Mouse (Mus musculus): ENCODE data around the gene D430041D05Rik. TPM values are rescaled to one million over a fixed set of nuclear protein-coding genes. Genes with fewer than 3 reads are reported as not detected.

Gene D430041D05Rik
- polyA plus RNA-seq, 1 experiment from 2014 or later, result 0.18 TPM

DNA sequence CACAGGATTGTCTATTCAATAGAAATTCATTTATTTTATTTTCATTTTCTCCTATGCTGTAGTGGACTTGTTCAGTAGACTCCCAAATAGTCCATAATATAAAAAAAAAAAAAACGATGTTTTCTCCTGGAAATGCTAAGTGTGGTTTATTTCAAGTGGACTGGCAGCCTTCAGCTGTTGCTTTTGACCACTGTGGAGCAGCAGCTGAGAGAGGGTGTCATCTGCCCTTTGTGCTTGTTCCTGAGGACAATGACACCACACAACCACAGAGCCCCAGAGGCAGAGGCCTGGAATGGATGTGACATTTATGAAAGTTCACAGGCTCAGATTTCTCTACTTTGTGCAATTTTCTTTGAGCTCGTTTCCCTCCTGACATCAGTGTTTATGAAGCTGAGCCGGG is 124.0 kb downstream of the D430041D05Rik start:
- H3K4me1 ChIP-seq (ENCODE audit: control insufficient read depth, insufficient read depth, low read length), result no peaks in the 10 kb centered on the region
- WGBS, result 67% methylated on average over 3 of the region's 3 CpGs
- ATAC-seq (ENCODE audit: insufficient read depth, low FRiP score), result no peak

DNA sequence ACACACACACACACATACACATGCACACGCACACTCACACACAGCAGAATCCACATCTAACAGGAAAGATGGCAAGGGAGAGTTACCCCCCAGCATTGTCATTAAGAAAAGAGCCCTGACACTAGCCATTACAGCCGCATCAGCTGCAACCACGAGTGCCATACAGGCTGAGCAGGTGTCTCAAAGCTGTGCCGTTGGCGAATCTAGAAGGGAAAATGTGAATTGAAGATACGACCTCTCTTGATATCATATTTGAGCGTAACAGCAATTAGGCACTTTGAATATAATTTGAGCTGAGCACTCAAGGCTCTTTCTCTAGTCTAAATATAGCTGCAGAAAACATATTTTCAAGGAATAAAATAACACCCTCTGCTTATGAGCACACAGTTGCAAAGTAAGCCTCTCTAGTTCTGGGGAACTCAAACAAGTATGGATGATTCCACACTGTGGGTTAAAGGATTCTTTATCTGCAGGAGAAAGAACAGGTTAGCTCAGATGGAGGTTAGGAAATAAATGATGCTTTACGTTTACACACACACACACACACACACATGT is 127.3 kb downstream of the D430041D05Rik start:
- WGBS, result 92% methylated on average over 8 of the region's 8 CpGs
- H3K4me3 ChIP-seq (replicated peaks; ENCODE audit: low read length), result no peak overlapping the region
- no peaks in the 10 kb centered on the region for H3K4me1 ChIP-seq (ENCODE audit: control insufficient read depth, insufficient read depth, low read length)
- no peaks in the 10 kb centered on the region for H3K36me3 ChIP-seq (ENCODE audit: control insufficient read depth, insufficient read depth, low read length)
- ATAC-seq (ENCODE audit: insufficient read depth, low FRiP score), result no peak
- no peak overlapping the region for H3K4me2 ChIP-seq (ENCODE audit: low read depth, low read length)
- no peak overlapping the region for H3K9ac ChIP-seq (ENCODE audit: low read length)
- H3K27ac ChIP-seq (ENCODE audit: low read length), result no peak overlapping the region
- no peaks in the 10 kb centered on the region for H3K9me3 ChIP-seq (replicated peaks; ENCODE audit: control insufficient read depth, low read length)
- no peaks in the 10 kb centered on the region for H3K27me3 ChIP-seq (ENCODE audit: control insufficient read depth, insufficient read depth, low read length)

More for the DNA sequence above, 124.0 kb downstream of the D430041D05Rik start:
- Histone ChIP-seq H3K9ac (ENCODE audit: low read length) (no peak overlapping the region), H3K27ac (ENCODE audit: low read length) (no peak overlapping the region), H3K4me2 (ENCODE audit: low read depth, low read length) (no peak overlapping the region), H3K36me3 (ENCODE audit: control insufficient read depth, insufficient read depth, low read length) (no peaks in the 10 kb centered on the region), H3K4me3 (replicated peaks; ENCODE audit: low read length) (no peak overlapping the region), H3K27me3 (ENCODE audit: control insufficient read depth, insufficient read depth, low read length) (no peaks in the 10 kb centered on the region), H3K9me3 (replicated peaks; ENCODE audit: control insufficient read depth, low read length) (no peaks in the 10 kb centered on the region)

DNA sequence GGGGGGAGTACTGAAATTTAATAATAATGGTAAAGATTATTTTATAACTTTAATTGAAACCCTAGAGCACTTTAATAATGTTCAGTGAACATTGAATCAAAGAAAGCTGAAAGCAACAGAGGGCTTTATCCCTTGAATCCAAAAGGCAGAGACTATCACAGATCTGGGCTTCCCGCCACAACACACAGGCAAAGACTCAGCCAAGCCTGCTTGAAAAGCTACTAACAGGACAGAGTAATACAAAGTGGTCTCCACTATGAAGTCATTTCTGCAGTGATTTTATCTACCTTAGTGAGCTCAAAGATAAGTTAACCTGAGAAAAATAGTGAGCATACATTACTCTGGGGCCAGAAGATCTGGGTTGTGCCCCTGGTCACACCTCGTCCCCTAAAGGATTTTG is 128.0 kb downstream of the D430041D05Rik start:
- H3K36me3 ChIP-seq (ENCODE audit: control insufficient read depth, insufficient read depth, low read length), result no peaks in the 10 kb centered on the region
- no peak overlapping the region for H3K4me3 ChIP-seq (replicated peaks; ENCODE audit: low read length)
- no peak overlapping the region for H3K27ac ChIP-seq (ENCODE audit: low read length)
- no peak overlapping the region for H3K4me2 ChIP-seq (ENCODE audit: low read depth, low read length)
- no peak overlapping the region for H3K9ac ChIP-seq (ENCODE audit: low read length)
- no peaks in the 10 kb centered on the region for H3K4me1 ChIP-seq (ENCODE audit: control insufficient read depth, insufficient read depth, low read length)
- ATAC-seq (ENCODE audit: insufficient read depth, low FRiP score), result no peak
- H3K9me3 ChIP-seq (replicated peaks; ENCODE audit: control insufficient read depth, low read length), result no peaks in the 10 kb centered on the region
- H3K27me3 ChIP-seq (ENCODE audit: control insufficient read depth, insufficient read depth, low read length), result no peaks in the 10 kb centered on the region
- WGBS, result 81% methylated on average over 2 of the region's 2 CpGs

DNA sequence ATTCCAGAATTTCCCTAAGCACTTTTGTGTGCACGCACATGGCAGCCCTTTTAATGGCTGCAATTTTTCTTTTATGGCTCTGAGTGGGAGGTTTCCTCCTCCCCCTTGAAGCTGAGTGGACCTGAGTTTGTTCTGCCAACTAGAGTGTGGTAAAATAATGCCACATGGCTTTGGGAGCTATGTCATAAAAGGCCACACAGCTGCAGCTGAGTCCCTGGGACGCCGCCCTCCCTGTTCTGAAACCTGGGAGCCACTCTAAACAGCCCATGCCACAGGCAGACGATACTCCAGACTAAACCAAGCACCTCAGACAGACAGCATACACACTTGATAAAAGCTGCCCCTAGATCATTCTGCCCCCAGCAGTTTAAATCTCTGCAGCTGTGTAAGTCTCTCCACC is 143.8 kb downstream of the D430041D05Rik start:
- Histone ChIP-seq H3K4me1 (ENCODE audit: control insufficient read depth, insufficient read depth, low read length) (no peaks in the 10 kb centered on the region), H3K9me3 (replicated peaks; ENCODE audit: control insufficient read depth, low read length) (no peaks in the 10 kb centered on the region), H3K9ac (ENCODE audit: low read length) (no peak overlapping the region), H3K27ac (ENCODE audit: low read length) (no peak overlapping the region), H3K27me3 (ENCODE audit: control insufficient read depth, insufficient read depth, low read length) (no peaks in the 10 kb centered on the region), H3K4me2 (ENCODE audit: low read depth, low read length) (no peak overlapping the region), H3K36me3 (ENCODE audit: control insufficient read depth, insufficient read depth, low read length) (no peaks in the 10 kb centered on the region), H3K4me3 (replicated peaks; ENCODE audit: low read length) (no peak overlapping the region)
- no peak for ATAC-seq (ENCODE audit: insufficient read depth, low FRiP score)
- WGBS, result 46% methylated on average over 4 of the region's 4 CpGs

DNA sequence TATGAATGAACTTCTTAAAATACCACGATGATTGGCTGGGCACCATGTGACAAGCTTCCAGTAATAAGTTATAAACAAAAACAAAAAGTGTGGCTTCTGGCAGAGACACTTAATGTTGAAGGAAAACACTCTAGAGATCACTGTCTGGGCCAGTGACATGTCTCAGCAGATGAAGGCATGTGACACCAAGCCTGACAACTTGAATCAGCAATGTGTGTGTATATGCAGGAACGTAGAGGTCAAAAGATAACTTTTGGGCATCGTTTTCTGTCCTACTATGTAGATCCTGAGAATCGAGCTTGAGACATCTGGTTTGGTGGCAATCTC is 149.1 kb downstream of the D430041D05Rik start:
- Histone ChIP-seq H3K9ac (ENCODE audit: low read length) (no peak overlapping the region), H3K4me1 (ENCODE audit: control insufficient read depth, insufficient read depth, low read length) (no peaks in the 10 kb centered on the region), H3K9me3 (replicated peaks; ENCODE audit: control insufficient read depth, low read length) (no peaks in the 10 kb centered on the region), H3K27me3 (ENCODE audit: control insufficient read depth, insufficient read depth, low read length) (no peaks in the 10 kb centered on the region), H3K36me3 (ENCODE audit: control insufficient read depth, insufficient read depth, low read length) (no peaks in the 10 kb centered on the region), H3K4me2 (ENCODE audit: low read depth, low read length) (no peak overlapping the region), H3K4me3 (replicated peaks; ENCODE audit: low read length) (no peak overlapping the region), H3K27ac (ENCODE audit: low read length) (no peak overlapping the region)
- ATAC-seq (ENCODE audit: insufficient read depth, low FRiP score), result no peak
- 82% methylated on average over 4 of the region's 4 CpGs for WGBS

DNA sequence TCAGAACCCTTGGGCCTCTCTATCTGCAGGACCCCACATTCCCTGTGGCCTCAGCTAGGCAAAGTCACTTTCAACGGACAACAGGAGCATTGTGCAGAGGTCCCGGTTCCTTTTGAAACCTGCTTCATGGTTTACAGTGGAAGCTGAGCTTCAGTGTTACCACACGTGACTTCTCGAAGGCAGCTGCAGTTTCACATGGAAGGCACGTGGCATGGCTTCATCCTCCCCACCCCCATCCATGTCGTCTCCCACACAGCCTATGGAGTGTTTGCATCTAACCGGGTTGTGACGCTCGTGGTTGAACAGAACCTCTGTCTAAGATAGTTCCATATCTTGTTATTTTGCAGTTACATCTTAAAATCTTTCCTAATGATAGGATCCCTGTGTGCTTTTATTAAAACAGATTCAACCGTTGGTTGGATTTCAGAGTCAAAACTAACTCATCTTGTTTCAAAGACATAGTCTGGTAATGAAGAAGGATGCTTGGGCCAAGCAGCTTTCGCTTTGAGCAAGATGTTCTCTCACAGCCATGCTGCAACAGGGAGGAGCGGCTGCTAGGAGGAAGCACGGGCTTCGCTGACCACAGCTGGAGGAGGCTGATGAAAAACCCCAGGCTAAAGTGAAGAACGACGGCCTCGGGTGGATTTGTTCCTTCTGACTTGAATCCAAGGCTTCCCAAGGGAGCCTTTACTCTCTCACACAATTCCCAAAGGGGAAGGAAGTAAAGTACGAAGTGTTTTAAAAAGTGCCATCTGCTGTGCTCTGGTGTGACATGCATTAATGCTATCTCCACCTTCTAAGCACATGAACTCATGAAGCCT is 149.7 kb downstream of the D430041D05Rik start:
- H3K4me1 ChIP-seq (ENCODE audit: control insufficient read depth, insufficient read depth, low read length), result no peaks in the 10 kb centered on the region
- H3K4me3 ChIP-seq (replicated peaks; ENCODE audit: low read length), result no peak overlapping the region
- no peak for ATAC-seq (ENCODE audit: insufficient read depth, low FRiP score)
- H3K4me2 ChIP-seq (ENCODE audit: low read depth, low read length), result no peak overlapping the region
- H3K27ac ChIP-seq (ENCODE audit: low read length), result no peak overlapping the region
- no peaks in the 10 kb centered on the region for H3K9me3 ChIP-seq (replicated peaks; ENCODE audit: control insufficient read depth, low read length)
- WGBS, result 71% methylated on average over 18 of the region's 18 CpGs
- H3K9ac ChIP-seq (ENCODE audit: low read length), result no peak overlapping the region
- H3K27me3 ChIP-seq (ENCODE audit: control insufficient read depth, insufficient read depth, low read length), result no peaks in the 10 kb centered on the region
- no peaks in the 10 kb centered on the region for H3K36me3 ChIP-seq (ENCODE audit: control insufficient read depth, insufficient read depth, low read length)

DNA sequence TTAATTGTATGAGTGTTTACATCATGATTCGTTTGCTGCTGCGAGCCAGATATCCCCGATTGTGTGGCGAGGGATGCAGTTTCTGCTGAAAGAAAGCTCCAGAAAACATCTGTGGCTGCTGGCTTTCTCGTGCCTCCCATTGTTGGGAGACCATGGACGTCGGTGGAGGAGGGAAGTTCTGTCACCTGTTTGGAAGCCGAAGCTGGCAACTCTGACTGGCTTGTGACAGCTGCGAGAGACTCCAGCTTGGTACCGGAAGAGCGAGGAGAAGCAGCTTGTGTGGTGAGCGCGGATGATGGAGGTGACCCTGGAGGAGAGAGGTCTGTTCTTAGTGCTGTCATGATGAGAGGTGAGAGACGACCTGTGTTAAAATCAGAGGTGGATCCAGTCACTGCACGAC is 154.2 kb downstream of the D430041D05Rik start:
- H3K4me3 ChIP-seq (replicated peaks; ENCODE audit: low read length), result no peak overlapping the region
- H3K27ac ChIP-seq (ENCODE audit: low read length), result no peak overlapping the region
- no peak overlapping the region for H3K4me2 ChIP-seq (ENCODE audit: low read depth, low read length)
- H3K9me3 ChIP-seq (replicated peaks; ENCODE audit: control insufficient read depth, low read length), result no peaks in the 10 kb centered on the region
- no peaks in the 10 kb centered on the region for H3K27me3 ChIP-seq (ENCODE audit: control insufficient read depth, insufficient read depth, low read length)
- no peak overlapping the region for H3K9ac ChIP-seq (ENCODE audit: low read length)
- no peak for ATAC-seq (ENCODE audit: insufficient read depth, low FRiP score)
- H3K4me1 ChIP-seq (ENCODE audit: control insufficient read depth, insufficient read depth, low read length), result no peaks in the 10 kb centered on the region
- H3K36me3 ChIP-seq (ENCODE audit: control insufficient read depth, insufficient read depth, low read length), result no peaks in the 10 kb centered on the region
- WGBS, result 63% methylated on average over 15 of the region's 15 CpGs

DNA sequence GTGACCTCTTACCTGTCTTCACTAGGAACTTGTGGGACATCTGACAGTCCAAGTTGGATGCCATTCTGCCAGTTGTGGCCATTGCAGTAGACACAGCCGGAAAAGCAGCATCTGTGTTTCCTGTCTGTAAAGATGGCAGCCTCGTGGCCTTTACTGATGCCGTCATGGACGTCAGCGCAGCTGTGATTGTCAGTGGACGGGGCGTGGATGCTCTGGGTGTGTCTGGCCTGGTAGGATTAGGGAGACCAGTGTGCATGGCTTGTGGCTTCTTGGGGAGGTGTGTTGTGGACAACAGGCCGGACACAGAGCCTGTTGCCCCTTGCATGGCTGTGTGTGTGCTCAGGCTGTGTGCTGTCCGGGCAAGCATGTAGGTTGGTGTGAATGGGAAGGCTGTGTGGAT is 155.9 kb downstream of the D430041D05Rik start:
- no peak overlapping the region for H3K27ac ChIP-seq (ENCODE audit: low read length)
- ATAC-seq (ENCODE audit: insufficient read depth, low FRiP score), result no peak
- no peaks in the 10 kb centered on the region for H3K4me1 ChIP-seq (ENCODE audit: control insufficient read depth, insufficient read depth, low read length)
- no peak overlapping the region for H3K4me2 ChIP-seq (ENCODE audit: low read depth, low read length)
- H3K4me3 ChIP-seq (replicated peaks; ENCODE audit: low read length), result no peak overlapping the region
- no peaks in the 10 kb centered on the region for H3K36me3 ChIP-seq (ENCODE audit: control insufficient read depth, insufficient read depth, low read length)
- H3K9me3 ChIP-seq (replicated peaks; ENCODE audit: control insufficient read depth, low read length), result no peaks in the 10 kb centered on the region
- no peaks in the 10 kb centered on the region for H3K27me3 ChIP-seq (ENCODE audit: control insufficient read depth, insufficient read depth, low read length)
- WGBS, result 87% methylated on average over 9 of the region's 9 CpGs
- no peak overlapping the region for H3K9ac ChIP-seq (ENCODE audit: low read length)

DNA sequence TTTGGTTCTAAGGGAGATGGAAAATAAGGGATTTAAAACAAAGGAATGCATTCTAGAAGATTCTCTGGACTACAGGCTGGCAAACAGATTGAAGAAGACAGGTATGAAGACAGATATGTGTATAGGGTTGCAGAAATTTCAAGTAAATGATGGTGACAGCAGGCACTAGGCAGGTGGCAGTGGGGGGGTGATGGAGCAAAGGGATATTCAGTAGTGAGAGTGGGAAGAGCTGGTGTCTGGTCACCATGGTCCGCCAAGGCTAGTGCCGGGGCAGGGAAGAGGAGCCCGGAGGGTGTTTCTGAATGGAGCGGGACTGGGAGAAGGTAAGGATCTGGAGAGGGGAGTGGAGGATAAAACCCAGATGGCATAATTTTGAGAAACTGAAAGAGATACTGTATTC is 157.5 kb downstream of the D430041D05Rik start:
- ATAC-seq (ENCODE audit: insufficient read depth, low FRiP score), result no peak
- H3K27me3 ChIP-seq (ENCODE audit: control insufficient read depth, insufficient read depth, low read length), result no peaks in the 10 kb centered on the region
- no peaks in the 10 kb centered on the region for H3K4me1 ChIP-seq (ENCODE audit: control insufficient read depth, insufficient read depth, low read length)
- no peak overlapping the region for H3K4me3 ChIP-seq (replicated peaks; ENCODE audit: low read length)
- H3K36me3 ChIP-seq (ENCODE audit: control insufficient read depth, insufficient read depth, low read length), result no peaks in the 10 kb centered on the region
- H3K27ac ChIP-seq (ENCODE audit: low read length), result no peak overlapping the region
- H3K9me3 ChIP-seq (replicated peaks; ENCODE audit: control insufficient read depth, low read length), result no peaks in the 10 kb centered on the region
- WGBS, result 91% methylated on average over 4 of the region's 4 CpGs
- no peak overlapping the region for H3K4me2 ChIP-seq (ENCODE audit: low read depth, low read length)
- H3K9ac ChIP-seq (ENCODE audit: low read length), result no peak overlapping the region
